Mouse (Mus musculus) B cell, adult 62 days (primary cell): Measurements from ENCODE around the gene Slc29a4. TPM values are rescaled to one million over a fixed set of nuclear protein-coding genes. Genes with fewer than 3 reads are reported as not detected.

Source experiments
- total RNA-seq: library from RNA; stranded (reverse); gene quantifications from 4 replicates; pipeline ENCODE4 v1.2.4, GENCODE M21; 2023

Gene Slc29a4
- total RNA-seq = 4.4 to 6.5 TPM (median 4.6 TPM) in 4 replicates

GRCm38 (mm10) chr5:142692248-142692647 is at the start of gene Slc29a4:
Gene Slc29a4, plus strand, starts transcription at chr5:142692512.

Other genes with a start within 250 kb of the Slc29a4 start
- gene Ap5z1, start 228.6 kb upstream of the Slc29a4 start, total RNA-seq = 39.2 to 52.4 TPM (median 41.2 TPM) in 4 replicates
- not detected in 4 replicates for gene Papolb, start 162.4 kb upstream of the Slc29a4 start, total RNA-seq
- gene Radil, start 141.4 kb upstream of the Slc29a4 start, total RNA-seq = not detected in 4 replicates
- gene Mmd2, start 83.7 kb upstream of the Slc29a4 start, total RNA-seq = not detected in 4 replicates
- 66.7 to 71.1 TPM (median 68.7 TPM) in 4 replicates for gene Wipi2, start 64.8 kb upstream of the Slc29a4 start, total RNA-seq
- gene Tnrc18, start 125.2 kb downstream of the Slc29a4 start, total RNA-seq = 104 to 127 TPM (median 121 TPM) in 4 replicates
- 8.5 to 10.4 TPM (median 9.1 TPM) in 4 replicates for gene Fbxl18, start 202.9 kb downstream of the Slc29a4 start, total RNA-seq
- gene Actb, start 214.2 kb downstream of the Slc29a4 start, total RNA-seq = 7,963 to 8,422 TPM (median 8,086 TPM) in 4 replicates